Mouse (Mus musculus): Measurements from ENCODE around the gene Srrt.

- TF ChIP-seq CTCF (IDR thresholded peaks at IDR 0.05; ENCODE audit: extremely low read depth, insufficient read depth, low read length) (no peak), POLR2A (IDR thresholded peaks at IDR 0.05; ENCODE audit: extremely low read depth, insufficient read depth, low read length) (no peak)
These were observed 31.3 kb upstream of the Srrt start for GRCm38 (mm10) chr5:137338663-137339289.
